Mouse (Mus musculus): ENCODE measurements around the gene Sqstm1.

DNA sequence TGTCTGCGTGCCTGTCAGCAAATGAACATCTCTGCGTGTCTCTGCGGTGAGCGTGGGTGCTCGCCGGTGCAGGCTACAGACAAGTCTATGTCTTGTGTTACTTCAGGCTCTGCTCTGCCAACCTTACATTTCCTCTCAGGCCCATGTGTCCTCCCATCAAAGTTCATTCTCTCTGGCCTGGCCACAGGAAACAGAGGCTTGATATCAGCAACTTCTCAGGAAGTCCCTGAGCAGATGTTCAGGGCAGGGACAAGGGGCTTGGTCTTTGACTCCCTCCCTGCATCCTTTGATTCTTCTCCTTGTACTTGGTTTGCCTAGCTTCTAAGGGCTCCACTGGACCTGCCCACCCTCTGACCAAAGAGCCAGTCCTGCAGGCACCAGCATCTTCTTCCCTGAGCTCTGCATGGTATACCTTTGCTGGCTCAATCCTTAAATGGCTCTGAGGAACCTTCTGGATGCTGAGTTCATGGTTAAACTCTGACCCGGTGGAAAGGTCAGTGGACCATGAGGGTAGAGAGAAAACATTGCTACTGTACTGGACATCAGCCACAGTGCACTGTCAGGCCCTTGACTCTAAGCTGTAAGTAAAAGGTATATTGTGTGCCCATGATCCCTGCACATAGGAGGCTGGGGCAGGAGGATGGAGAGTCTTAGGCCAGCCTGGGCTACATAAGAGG lies 29.7 kb upstream of the Sqstm1 start:
- TF ChIP-seq CTCF (IDR thresholded peaks at IDR 0.05; ENCODE audit: control insufficient read depth, insufficient read depth, insufficient replicate concordance, low read depth, low read length), result no peak
- no peak for TF ChIP-seq POLR2A (IDR thresholded peaks at IDR 0.05; ENCODE audit: control insufficient read depth, low read depth, low read length)

All from testis, adult 2 months (tissue).